Comparison of ENCODE assay signal across 8 mouse cellular contexts in genomic region chr4:132421923-132422782, GRCm38 (mm10). TPM values are rescaled to one million over a fixed set of nuclear protein-coding genes. Genes with fewer than 3 reads are reported as not detected.
DNase-seq lines count a peak whose midpoint lies in the region; ATAC-seq lines count a peak whose summit lies in the region.

Gene Phactr4, minus strand, starts transcription at chr4:132422489.

- no peaks in the 10 kb centered on the region for H3K27me3 ChIP-seq in embryonic facial prominence, embryonic 14.5 days (replicated peaks; ENCODE audit: control insufficient read depth, insufficient read depth, low read length)
- H3K27me3 ChIP-seq in kidney, embryonic 14.5 days (ENCODE audit: control insufficient read depth, insufficient read depth, low read length) = no peaks in the 10 kb centered on the region
- no peaks in the 10 kb centered on the region for H3K27me3 ChIP-seq in limb, embryonic 15.5 days

- ATAC-seq in embryonic facial prominence, embryonic 14.5 days (ENCODE audit: low read depth) = peak; percentile 98
- peak; percentile 98 for ATAC-seq in kidney, embryonic 14.5 days (ENCODE audit: low FRiP score, low TSS enrichment)
- peak; percentile 96 for ATAC-seq in limb, embryonic 15.5 days (ENCODE audit: insufficient number of reproducible peaks, low FRiP score, low TSS enrichment, low read depth)

- WGBS in embryonic facial prominence, embryonic 14.5 days = 0% methylated on average over 27 of the region's 73 CpGs
- WGBS in kidney, embryonic 14.5 days = under 1% methylated on average over 65 of the region's 73 CpGs
- WGBS in limb, embryonic 15.5 days = under 1% methylated on average over 67 of the region's 73 CpGs

- peak; percentile 98 for DNase-seq in 3T3-L1 (ENCODE audit: low read depth, low spot score)
- DNase-seq in adrenal gland, postnatal 4 days (ENCODE audit: low spot score in 2 of 2) = peak; percentile 91 to 96
- peak; percentile 98 for DNase-seq in embryonic facial prominence, embryonic 14.5 days (ENCODE audit: low spot score)
- DNase-seq in heart, adult 9 months (ENCODE audit: low spot score in 2 of 2) = peak; percentile 98
- peak; percentile 80 to 83 for DNase-seq in monocyte, adult 2 months (ENCODE audit: low read depth in 1 of 2, low spot score in 2 of 2)
- DNase-seq in spleen, postnatal 36 days (ENCODE audit: low spot score in 2 of 2) = peak; percentile 90 to 92

- H3K4me2 ChIP-seq in embryonic facial prominence, embryonic 14.5 days (ENCODE audit: low read depth, low read length) = peak within 1 kb of the TSS; percentile 64
- H3K4me2 ChIP-seq in kidney, embryonic 14.5 days (replicated peaks; ENCODE audit: low read depth, low read length) = peak within 1 kb of the TSS; percentile 45
- H3K4me2 ChIP-seq in limb, embryonic 15.5 days = peak within 1 kb of the TSS; percentile 51

- no peaks in the 10 kb centered on the region for H3K36me3 ChIP-seq in embryonic facial prominence, embryonic 14.5 days (ENCODE audit: control insufficient read depth, insufficient read depth, low read length)
- H3K36me3 ChIP-seq in kidney, embryonic 14.5 days (ENCODE audit: control insufficient read depth, insufficient read depth, low read length) = no peaks in the 10 kb centered on the region
- no peaks in the 10 kb centered on the region for H3K36me3 ChIP-seq in limb, embryonic 15.5 days

- peaks cover 10% of the 10 kb centered on the region for H3K4me1 ChIP-seq in embryonic facial prominence, embryonic 14.5 days (ENCODE audit: control insufficient read depth, insufficient read depth, low read length)
- H3K4me1 ChIP-seq in kidney, embryonic 14.5 days (ENCODE audit: control insufficient read depth, insufficient read depth, low read length) = peaks cover 10% of the 10 kb centered on the region
- H3K4me1 ChIP-seq in limb, embryonic 15.5 days = peaks cover 13% of the 10 kb centered on the region; the same call in 1 of the 2 replicates

- peak within 1 kb of the TSS; percentile 92 for H3K9ac ChIP-seq in embryonic facial prominence, embryonic 14.5 days (ENCODE audit: low read depth, low read length)
- H3K9ac ChIP-seq in kidney, embryonic 14.5 days (ENCODE audit: low read depth, low read length) = peak within 1 kb of the TSS; percentile 78
- peak within 1 kb of the TSS; percentile 89 for H3K9ac ChIP-seq in limb, embryonic 15.5 days

- no peaks in the 10 kb centered on the region for H3K9me3 ChIP-seq in embryonic facial prominence, embryonic 14.5 days (ENCODE audit: control insufficient read depth, low read length)
- H3K9me3 ChIP-seq in kidney, embryonic 14.5 days (ENCODE audit: control insufficient read depth, low read length) = no peaks in the 10 kb centered on the region; the same call in 1 of the 2 replicates
- no peaks in the 10 kb centered on the region for H3K9me3 ChIP-seq in limb, embryonic 15.5 days

- peak within 1 kb of the TSS; percentile 98 for H3K27ac ChIP-seq in embryonic facial prominence, embryonic 14.5 days (replicated peaks; ENCODE audit: low read depth, low read length)
- peak within 1 kb of the TSS; percentile 94 for H3K27ac ChIP-seq in kidney, embryonic 14.5 days (ENCODE audit: low read depth, low read length)
- H3K27ac ChIP-seq in limb, embryonic 15.5 days = peak within 1 kb of the TSS; percentile 99

- peak within 1 kb of the TSS; percentile 93 for H3K4me3 ChIP-seq in embryonic facial prominence, embryonic 14.5 days (ENCODE audit: low read depth, low read length)
- H3K4me3 ChIP-seq in kidney, embryonic 14.5 days (ENCODE audit: low read length) = peak within 1 kb of the TSS; percentile 56
- peak within 1 kb of the TSS; percentile 88 for H3K4me3 ChIP-seq in limb, embryonic 15.5 days

RNA-seq across cellular contexts. Expression of gene Phactr4, which starts in this region (rescaled TPM):
- total RNA-seq in adrenal gland, postnatal 4 days (2021) = 10 to 100 TPM; 48.5 to 59.9 TPM
- 18.2 and 18.6 TPM in 2 replicates for polyA plus RNA-seq in embryonic facial prominence, embryonic 14.5 days (2014; fragmentation: Nextera tagmentation; extraction: Ambion mirVana)
- 22.3 and 31.8 TPM in 2 replicates for polyA plus RNA-seq in kidney, embryonic 14.5 days (2014; fragmentation: Nextera tagmentation; extraction: Ambion mirVana)
- polyA plus RNA-seq in limb, embryonic 15.5 days (2015; fragmentation: Nextera tagmentation; extraction: Ambion mirVana) = 20.1 and 20.9 TPM in 2 replicates

Comparison
In these comparisons a context has a peak if more than half of its experiments do, and no peak if none do; other contexts are left out.
1. Peak in every context shown above with its lines: DNase-seq, ATAC-seq, H3K4me3 ChIP-seq and H3K27ac ChIP-seq.